Mouse (Mus musculus) erythroid progenitor cell, adult 5-6 weeks (primary cell): ENCODE results near the gene Lcp2. TPM values are rescaled to one million over a fixed set of nuclear protein-coding genes. Genes with fewer than 3 reads are reported as not detected.

ENCODE experiments used
- total RNA-seq, 2 experiments: library from RNA; stranded (forward) in 1 of 2; stranded (reverse) in 1 of 2; fragments of 150-400 nt in 1 of 2; fragments of 186-747, 209-891 nt in 1 of 2; gene quantifications; 2 replicates each; pipeline versions ENCODE4 v1.2.3 to v1.2.4; 2015 to 2017; ENCODE audit warnings: low replicate concordance in 2 of 2

Gene Lcp2
- total RNA-seq, 2 experiments from 2014 or later = 16.0 to 41.9 TPM

Other genes starting within 250 kb of the Lcp2 start
- gene Kcnmb1, start 83.9 kb upstream of the Lcp2 start, total RNA-seq (2015; ENCODE audit: low replicate concordance) = not detected in 2 replicates
- not detected in 2 replicates for gene Kcnmb1, start 83.9 kb upstream of the Lcp2 start, total RNA-seq (2017; ENCODE audit: low replicate concordance)
- gene Kcnip1, start 53.8 kb upstream of the Lcp2 start, total RNA-seq (2015; ENCODE audit: low replicate concordance) = not detected in 2 replicates
- not detected in 2 replicates for gene Kcnip1, start 53.8 kb upstream of the Lcp2 start, total RNA-seq (2017; ENCODE audit: low replicate concordance)
- gene 4930469K13Rik, start 51.6 kb downstream of the Lcp2 start, total RNA-seq (2015; ENCODE audit: low replicate concordance) = not detected in 2 replicates
- not detected in 2 replicates for gene 4930469K13Rik, start 51.6 kb downstream of the Lcp2 start, total RNA-seq (2017; ENCODE audit: low replicate concordance)
- gene Foxi1, start 161.2 kb downstream of the Lcp2 start, total RNA-seq (2015; ENCODE audit: low replicate concordance) = not detected in 2 replicates
- not detected in 2 replicates for gene Foxi1, start 161.2 kb downstream of the Lcp2 start, total RNA-seq (2017; ENCODE audit: low replicate concordance)